Comparison of ENCODE assay signal across 22 mouse cellular contexts in genomic region chr7:37922999-37923398, GRCm38 (mm10).
DNase-seq lines count a peak whose midpoint lies in the region; ATAC-seq and TF ChIP-seq lines count a peak whose summit lies in the region.
"Had no signal": no experiment of that assay in that cellular context is flagged by ENCODE, and none has a peak within 500 bp of the region (broad histone marks: within the 10 kb centered on the region; RNA-seq: fewer than 3 reads in every experiment).

No protein-coding gene starts in this region.

- H3K9ac ChIP-seq in forebrain, postnatal 0 days = no peak overlapping the region
- no peak overlapping the region for H3K9ac ChIP-seq in forebrain, embryonic 16.5 days (replicated peaks; ENCODE audit: low read depth, low read length)
- H3K9ac ChIP-seq in kidney, postnatal 0 days (ENCODE audit: low read depth, low read length) = no peak overlapping the region
- H3K9ac ChIP-seq: forebrain, embryonic 13.5 days; heart, embryonic 13.5 days; hindbrain, embryonic 15.5 days; midbrain, embryonic 12.5 days; neural tube, embryonic 12.5 days had no signal

- DNase-seq in forebrain, postnatal 0 days = no peak
- DNase-seq in kidney, postnatal 0 days (ENCODE audit: low spot score) = no peak
- no peak for DNase-seq in kidney, postnatal 10 days
- DNase-seq in testis, postnatal 10 days (ENCODE audit: low spot score) = no peak
- no peak for DNase-seq in embryo, embryonic 9.5 days (ENCODE audit: extremely low spot score)
- DNase-seq in ovary, postnatal 10 days (ENCODE audit: low spot score) = no peak
- DNase-seq: adrenal gland, postnatal 36 days; cerebellum, adult 8-10 months; gastrocnemius, postnatal 36 days; heart, postnatal 4 days; kidney, adult 18-20 months; kidney, postnatal 14 days; lung, adult 2 months; thymus, adult 2 months had no signal

- H3K27me3 ChIP-seq in forebrain, postnatal 0 days (ENCODE audit: insufficient read depth, low read length) = no peaks in the 10 kb centered on the region
- no peaks in the 10 kb centered on the region for H3K27me3 ChIP-seq in forebrain, embryonic 16.5 days (replicated peaks; ENCODE audit: control insufficient read depth, insufficient read depth, low read length)
- H3K27me3 ChIP-seq in kidney, postnatal 0 days (ENCODE audit: insufficient read depth, low read length) = no peaks in the 10 kb centered on the region
- H3K27me3 ChIP-seq in testis, adult 2 months (ENCODE audit: control insufficient read depth, insufficient read depth, low read length) = no peaks in the 10 kb centered on the region
- H3K27me3 ChIP-seq: forebrain, embryonic 13.5 days; hindbrain, embryonic 15.5 days; neural tube, embryonic 12.5 days had no signal

- TF ChIP-seq POLR2A in testis, adult 2 months (IDR thresholded peaks at IDR 0.05; ENCODE audit: control insufficient read depth, low read depth, low read length) = no peak

- H3K36me3 ChIP-seq in forebrain, postnatal 0 days (ENCODE audit: insufficient read depth) = no peaks in the 10 kb centered on the region
- H3K36me3 ChIP-seq in forebrain, embryonic 16.5 days (ENCODE audit: control insufficient read depth, insufficient read depth) = no peaks in the 10 kb centered on the region
- H3K36me3 ChIP-seq in kidney, postnatal 0 days (ENCODE audit: insufficient read depth, low read length) = no peaks in the 10 kb centered on the region
- H3K36me3 ChIP-seq in testis, adult 2 months (ENCODE audit: control insufficient read depth, insufficient read depth, low read length) = no peaks in the 10 kb centered on the region
- H3K36me3 ChIP-seq: heart, embryonic 13.5 days; hindbrain, embryonic 15.5 days; limb, embryonic 10.5 days; midbrain, embryonic 12.5 days; neural tube, embryonic 12.5 days had no signal

- H3K4me3 ChIP-seq in forebrain, postnatal 0 days (ENCODE audit: low read depth, low read length) = no peak overlapping the region
- H3K4me3 ChIP-seq in forebrain, embryonic 16.5 days (replicated peaks; ENCODE audit: low read length) = no peak overlapping the region
- H3K4me3 ChIP-seq in kidney, postnatal 0 days (replicated peaks; ENCODE audit: low read depth, low read length) = no peak overlapping the region
- no peak overlapping the region for H3K4me3 ChIP-seq in testis, adult 2 months (ENCODE audit: control insufficient read depth, low read depth, low read length)
- H3K4me3 ChIP-seq: forebrain, embryonic 13.5 days; heart, embryonic 13.5 days; hindbrain, embryonic 15.5 days; limb, embryonic 10.5 days; midbrain, embryonic 12.5 days; neural tube, embryonic 12.5 days had no signal

- no peak for ATAC-seq in forebrain, postnatal 0 days
- ATAC-seq in forebrain, embryonic 16.5 days = no peak
- ATAC-seq in kidney, postnatal 0 days (replicated peaks; ENCODE audit: low FRiP score, low read depth) = no peak
- ATAC-seq: forebrain, embryonic 13.5 days had no signal

- H3K27ac ChIP-seq in forebrain, postnatal 0 days (ENCODE audit: low read depth, low read length) = no peak overlapping the region
- H3K27ac ChIP-seq in forebrain, embryonic 16.5 days (ENCODE audit: low read length) = no peak overlapping the region
- no peak overlapping the region for H3K27ac ChIP-seq in kidney, postnatal 0 days
- no peak overlapping the region for H3K27ac ChIP-seq in testis, adult 2 months (ENCODE audit: control insufficient read depth, insufficient read depth, low read depth, low read length)
- H3K27ac ChIP-seq: forebrain, embryonic 13.5 days; heart, embryonic 13.5 days; limb, embryonic 10.5 days; neural tube, embryonic 12.5 days had no signal

- no peak overlapping the region for H3K4me2 ChIP-seq in forebrain, postnatal 0 days (ENCODE audit: low read depth)
- H3K4me2 ChIP-seq in forebrain, embryonic 16.5 days (ENCODE audit: low read length) = no peak overlapping the region
- H3K4me2 ChIP-seq in kidney, postnatal 0 days (ENCODE audit: low read length) = no peak overlapping the region
- H3K4me2 ChIP-seq: forebrain, embryonic 13.5 days; heart, embryonic 13.5 days; hindbrain, embryonic 15.5 days; midbrain, embryonic 12.5 days; neural tube, embryonic 12.5 days had no signal

- no peaks in the 10 kb centered on the region for H3K9me3 ChIP-seq in forebrain, postnatal 0 days (ENCODE audit: low read length)
- H3K9me3 ChIP-seq in forebrain, embryonic 16.5 days (ENCODE audit: control insufficient read depth, low read length) = no peaks in the 10 kb centered on the region
- H3K9me3 ChIP-seq in kidney, postnatal 0 days (replicated peaks; ENCODE audit: low read length) = no peaks in the 10 kb centered on the region
- H3K9me3 ChIP-seq: forebrain, embryonic 13.5 days; limb, embryonic 10.5 days; midbrain, embryonic 12.5 days had no signal

- peak; percentile 38; the same call in 1 of the 2 replicates for TF ChIP-seq CTCF in forebrain, postnatal 0 days (IDR thresholded peaks at IDR 0.05; ENCODE audit: low read depth)
- peak; percentile 27; the same call in 1 of the 2 replicates for TF ChIP-seq CTCF in kidney, postnatal 0 days (IDR thresholded peaks at IDR 0.05; ENCODE audit: low read depth)
- TF ChIP-seq CTCF in testis, adult 2 months (IDR thresholded peaks at IDR 0.05; ENCODE audit: control insufficient read depth, insufficient read depth, insufficient replicate concordance, low read depth, low read length) = peak; percentile 50; the same call in 1 of the 2 replicates

- H3K4me1 ChIP-seq in forebrain, postnatal 0 days (ENCODE audit: insufficient read depth) = 0 out of 2 replicates have a peak, but pooled peaks cover 3% of the 10 kb centered on the region
- H3K4me1 ChIP-seq in forebrain, embryonic 16.5 days (replicated peaks; ENCODE audit: control insufficient read depth, insufficient read depth, low read length) = peaks cover 7% of the 10 kb centered on the region
- H3K4me1 ChIP-seq in kidney, postnatal 0 days (replicated peaks; ENCODE audit: insufficient read depth, low read length) = no peaks in the 10 kb centered on the region
- H3K4me1 ChIP-seq in testis, adult 2 months (ENCODE audit: control insufficient read depth, insufficient read depth, low read length) = peaks cover 8% of the 10 kb centered on the region
- H3K4me1 ChIP-seq: heart, embryonic 13.5 days had no signal

- 79% methylated on average over 4 of the region's 4 CpGs for WGBS in forebrain, postnatal 0 days
- WGBS in forebrain, embryonic 16.5 days = 82% methylated on average over 4 of the region's 4 CpGs
- WGBS in kidney, postnatal 0 days = 78% methylated on average over 4 of the region's 4 CpGs
